Mouse (Mus musculus) brain, adult 2 months (tissue): Measurements from ENCODE around the gene Nck2.

ENCODE experiments used
- DNase-seq: peaks from one replicate; pipeline ENCODE4 v3.0.0; 2011; ENCODE audit warnings: low read depth, low spot score

The Nck2 gene

DNA sequence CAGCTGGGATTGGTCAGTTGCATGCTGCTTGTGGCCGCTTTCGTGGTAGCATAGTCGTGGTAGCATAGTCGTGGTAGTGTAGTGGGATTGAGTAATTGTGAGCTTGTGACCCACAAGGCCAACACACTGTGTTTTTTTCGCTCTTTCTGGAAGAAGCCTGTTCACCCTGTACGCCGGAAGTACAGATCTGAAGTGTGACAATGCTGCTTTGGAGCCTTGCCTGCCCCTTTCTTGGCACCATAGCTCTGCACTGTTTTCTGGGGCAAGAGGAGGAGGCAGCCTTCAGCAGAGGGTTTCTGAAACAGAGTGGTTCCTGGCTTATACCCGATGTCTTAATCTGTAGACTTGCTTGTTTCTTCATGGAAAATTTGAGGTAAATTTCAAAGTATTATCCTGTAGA, 23.3 kb downstream of the Nck2 start:
- peak; percentile 90 for DNase-seq

DNA sequence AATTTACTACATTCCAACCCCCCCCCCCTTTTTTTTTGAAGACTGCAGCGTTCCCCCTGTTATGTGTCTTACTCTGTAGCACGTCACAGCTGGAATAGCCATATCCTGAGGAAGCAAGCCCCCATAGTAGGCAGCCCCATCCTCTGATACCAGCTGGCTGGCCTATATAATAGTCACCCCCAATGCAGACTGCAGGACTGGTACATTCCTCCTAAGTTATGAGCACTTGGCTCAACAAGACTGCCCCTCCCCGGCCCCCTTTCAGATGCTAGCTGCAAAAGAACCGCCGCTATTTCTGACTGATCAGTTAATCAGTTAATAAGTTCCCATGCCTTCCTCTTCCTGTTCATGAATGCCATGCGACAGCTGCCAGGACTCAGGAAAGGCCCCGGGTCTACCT, 23.8 kb downstream of the Nck2 start:
- no peak for DNase-seq

DNA sequence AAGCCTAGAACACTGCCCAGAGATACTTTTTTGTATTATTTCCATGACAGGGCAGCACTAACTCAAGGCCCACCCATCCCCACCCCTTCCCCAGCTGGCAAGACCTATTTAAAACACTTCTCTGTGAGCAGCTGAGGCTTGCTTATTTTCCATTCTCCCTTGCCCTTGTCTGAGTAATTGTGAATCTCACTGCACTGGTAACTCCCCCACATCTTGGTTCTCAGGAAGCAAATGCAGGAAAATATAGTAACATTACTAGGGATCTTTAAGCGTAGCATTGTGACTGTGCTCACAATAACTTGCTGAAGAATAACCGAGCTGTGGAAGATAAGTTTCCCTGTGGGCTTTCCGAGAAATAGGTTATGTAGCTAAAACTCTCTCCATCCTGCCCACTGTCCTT, 24.6 kb downstream of the Nck2 start:
- DNase-seq, result peak; percentile 89

DNA sequence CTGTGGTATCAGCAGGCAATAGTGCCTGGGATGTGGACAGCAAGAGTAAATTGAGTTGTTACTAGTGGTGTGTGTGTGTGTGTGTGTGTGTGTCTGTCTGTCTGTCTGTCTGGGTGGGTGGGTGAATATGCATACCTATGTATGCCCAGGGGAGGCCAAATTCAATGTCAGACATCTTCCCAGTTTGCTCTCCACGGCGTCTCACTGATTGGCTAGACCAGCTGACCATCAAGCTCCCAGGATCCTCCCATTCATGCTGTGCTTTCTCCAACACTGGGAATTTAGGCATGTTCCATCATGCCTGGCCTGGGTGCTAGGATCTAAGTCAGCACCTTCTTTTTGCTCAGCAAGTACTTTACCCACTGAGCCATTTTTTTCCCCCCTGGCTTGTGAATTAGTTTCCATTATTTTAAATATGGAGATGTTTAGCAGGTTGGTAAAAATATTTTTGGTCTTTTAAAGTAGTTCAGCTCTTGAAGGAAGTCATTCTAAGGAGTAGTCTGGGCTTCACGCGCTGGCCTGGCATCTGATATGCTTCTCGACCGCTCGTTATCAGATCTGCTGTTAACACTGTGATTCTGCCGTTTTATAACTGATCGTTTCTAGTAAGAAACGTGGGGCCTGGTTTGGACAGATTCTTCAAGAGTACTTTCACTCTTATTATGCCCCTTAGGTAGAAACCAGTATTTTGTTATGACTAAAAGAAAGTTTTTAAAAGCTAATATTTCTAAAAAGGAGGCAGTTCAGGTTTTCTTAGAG, 26.2 kb downstream of the Nck2 start:
- no peak for DNase-seq

DNA sequence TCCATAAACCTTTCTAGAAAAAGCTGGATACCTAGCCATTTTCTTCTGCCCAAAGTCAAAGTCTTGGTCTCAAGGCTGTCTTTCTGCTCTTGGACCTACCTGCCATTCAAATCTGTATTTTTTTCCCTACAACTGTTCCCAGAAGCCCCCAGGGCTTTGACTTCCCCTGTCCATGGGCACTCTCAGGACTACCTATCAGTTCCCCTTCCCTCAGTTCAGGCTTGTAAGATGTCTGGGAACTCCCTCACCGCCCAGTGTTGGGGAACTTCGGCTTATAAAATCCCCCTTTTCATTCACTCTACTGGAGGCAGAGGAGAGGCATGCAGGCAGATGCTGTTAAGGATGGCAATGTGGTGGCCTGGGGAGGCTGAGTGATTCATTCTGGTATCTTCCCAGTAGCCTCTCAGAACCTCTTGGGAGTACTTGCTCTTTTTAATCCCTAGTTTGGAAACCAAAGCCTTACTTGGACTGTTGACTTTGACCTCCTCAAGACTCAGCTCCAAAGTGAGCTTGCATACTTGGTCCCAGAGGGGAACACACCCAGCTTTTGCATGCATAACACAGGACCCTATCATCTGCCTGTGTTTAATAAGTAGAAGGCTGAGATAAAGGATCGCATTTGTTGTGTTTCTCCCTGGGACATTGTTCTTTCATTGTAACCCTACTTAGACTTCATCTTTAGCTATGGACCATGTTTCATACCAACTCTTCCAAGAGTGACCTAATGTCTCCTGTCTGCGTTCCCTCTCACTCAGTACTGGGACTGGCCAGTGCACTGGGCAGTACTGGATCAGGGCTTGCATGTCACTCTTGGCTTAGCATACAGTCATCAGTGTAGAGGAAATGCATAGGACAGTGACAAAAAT, 27.0 kb downstream of the Nck2 start:
- no peak for DNase-seq

DNA sequence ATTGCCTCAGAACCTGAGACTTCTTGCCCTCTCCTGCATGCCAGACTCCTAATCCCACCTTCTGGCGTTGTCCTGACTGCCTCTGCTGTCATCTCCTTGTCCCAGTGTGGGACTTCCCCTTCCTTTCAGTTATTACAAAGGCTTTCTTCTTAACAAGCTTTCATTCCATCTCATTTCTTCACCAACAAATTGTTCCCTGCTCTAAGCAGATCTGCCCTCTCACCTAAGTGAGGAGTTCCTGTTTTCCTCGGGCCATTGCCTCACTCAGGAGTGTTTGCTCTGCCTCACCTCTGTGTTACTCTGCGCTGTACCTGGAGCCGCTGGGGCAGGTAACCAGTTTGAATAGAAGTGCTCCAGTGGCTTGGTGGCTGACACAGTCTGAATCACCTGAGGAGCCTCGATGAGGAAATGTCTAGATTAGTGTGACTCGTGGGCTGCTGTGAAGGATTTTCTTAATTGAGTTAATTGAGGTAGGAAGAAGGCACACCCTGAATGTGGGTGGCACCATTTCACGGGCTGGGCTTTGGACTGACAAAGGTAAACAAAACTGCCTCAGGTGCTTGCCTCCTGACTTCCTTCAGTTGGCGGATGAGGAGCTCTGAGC, 27.8 kb downstream of the Nck2 start:
- DNase-seq, result no peak

DNA sequence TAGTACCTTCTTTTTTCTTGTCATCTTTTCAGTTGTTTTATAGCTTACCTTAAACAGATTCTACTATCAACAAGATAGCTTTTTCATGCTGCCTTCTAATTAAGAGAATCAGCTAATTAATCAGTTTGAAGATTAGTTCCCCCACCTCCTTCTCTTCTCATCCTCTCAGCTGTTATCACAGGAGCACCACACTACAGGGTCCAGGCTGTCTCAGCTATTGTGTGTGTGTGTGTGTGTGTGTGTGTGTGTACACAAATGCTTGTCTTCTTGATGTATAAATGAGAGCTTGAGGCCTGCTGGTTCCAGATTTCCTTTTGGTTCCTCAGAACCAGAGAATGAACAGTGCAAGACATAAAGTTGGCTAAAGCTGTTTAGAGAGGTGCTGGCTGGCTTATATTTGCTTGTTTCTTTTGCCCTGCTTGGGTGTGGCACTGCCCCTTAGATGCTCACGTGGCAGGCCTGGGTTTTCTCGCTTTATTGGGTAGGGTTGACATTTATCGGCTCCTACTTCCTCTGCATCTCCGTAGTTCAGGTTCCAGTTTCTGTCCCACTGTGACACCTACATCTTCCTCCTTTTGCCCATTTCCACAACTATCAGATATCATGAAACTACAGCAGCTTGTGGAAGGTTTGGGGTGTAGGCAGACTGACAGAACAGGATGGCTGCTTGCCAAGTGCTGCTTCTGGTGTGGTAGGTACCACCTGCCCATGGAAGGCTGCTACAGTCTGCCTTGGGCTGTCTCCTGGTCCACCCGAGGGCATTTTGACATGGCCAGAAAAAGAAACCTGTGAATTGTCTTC, 29.6 kb downstream of the Nck2 start:
- peak; percentile 91 for DNase-seq

DNA sequence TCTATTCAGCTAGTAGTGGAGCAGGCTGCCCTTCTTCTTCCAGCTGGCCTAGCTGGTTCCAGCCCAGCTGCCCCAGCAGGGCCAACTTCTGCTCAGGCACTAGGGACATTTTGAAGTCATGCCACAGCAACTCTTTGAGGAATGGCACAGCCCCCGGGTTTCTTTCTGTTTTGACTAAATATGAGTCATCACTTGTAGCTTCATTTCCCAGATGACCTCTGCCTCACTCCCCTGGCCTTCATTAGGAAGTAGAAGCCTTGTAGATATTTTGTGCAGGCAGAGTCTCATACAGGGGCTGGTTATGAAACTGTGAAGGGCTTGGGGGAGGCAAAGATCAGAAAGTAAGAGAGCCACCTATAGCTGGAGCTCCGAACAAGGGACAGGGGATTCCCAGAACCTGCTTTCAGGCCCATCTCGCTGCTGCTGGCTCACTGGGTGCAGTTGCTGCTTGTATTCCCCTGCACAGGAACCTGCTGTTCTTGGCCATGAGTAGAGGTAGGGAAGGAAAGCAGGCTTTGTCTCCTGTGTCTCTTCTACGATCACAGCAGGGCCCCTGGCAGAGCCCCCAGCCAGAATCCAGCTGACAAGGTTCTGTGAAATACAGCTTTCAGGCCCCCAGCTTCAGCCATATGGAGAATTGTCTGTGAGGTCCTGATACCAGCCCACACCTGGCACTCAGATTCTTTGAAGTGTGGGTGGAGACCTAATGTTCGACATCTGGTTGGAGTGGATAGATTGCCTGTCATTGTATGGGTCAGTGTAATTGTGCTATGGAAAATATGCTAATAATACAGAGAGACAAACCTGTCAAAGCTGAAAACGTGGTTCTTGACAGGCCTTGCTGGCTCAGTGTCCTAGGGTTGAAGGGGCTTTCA, 30.4 kb downstream of the Nck2 start:
- peak; percentile 23 for DNase-seq

DNA sequence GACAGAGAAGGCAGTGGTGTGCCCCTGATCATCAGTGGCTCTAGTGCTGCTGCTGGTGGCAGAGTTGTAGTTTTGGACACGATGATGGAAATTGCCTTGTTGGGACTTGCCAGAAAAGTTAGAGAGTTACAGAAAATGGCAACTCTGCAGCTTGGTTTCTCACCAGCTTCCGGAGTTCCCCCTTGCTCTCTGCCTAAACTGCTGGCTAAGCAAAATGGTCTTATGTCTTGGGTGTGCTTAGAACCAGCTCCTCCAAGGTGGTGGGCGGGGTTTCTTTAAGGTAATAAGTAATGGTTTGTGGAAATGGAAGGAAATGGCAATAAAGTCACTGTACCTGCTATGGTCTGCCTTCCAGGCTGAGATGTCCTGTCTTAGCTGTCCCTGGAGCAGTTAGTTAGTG, 33.6 kb downstream of the Nck2 start:
- no peak for DNase-seq

DNA sequence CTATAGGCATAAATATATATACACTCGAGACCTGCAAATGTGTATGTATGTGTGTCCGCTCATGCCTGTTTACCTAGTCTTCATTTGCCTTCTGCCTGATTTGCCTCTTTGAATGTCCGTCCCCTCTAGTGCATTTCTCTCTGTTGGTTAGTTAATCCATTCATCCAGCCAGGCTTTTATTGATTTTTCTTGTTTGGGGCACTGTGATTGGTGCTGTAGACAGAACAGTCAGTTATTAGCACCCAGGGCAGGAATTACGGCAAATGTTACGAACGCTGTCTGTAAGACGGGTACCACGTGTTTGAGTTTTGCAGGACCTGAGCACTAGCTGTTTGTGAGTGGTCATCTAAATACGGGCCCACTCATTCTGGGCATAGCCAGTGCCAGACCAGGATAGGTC, 40.8 kb downstream of the Nck2 start:
- no peak for DNase-seq

DNA sequence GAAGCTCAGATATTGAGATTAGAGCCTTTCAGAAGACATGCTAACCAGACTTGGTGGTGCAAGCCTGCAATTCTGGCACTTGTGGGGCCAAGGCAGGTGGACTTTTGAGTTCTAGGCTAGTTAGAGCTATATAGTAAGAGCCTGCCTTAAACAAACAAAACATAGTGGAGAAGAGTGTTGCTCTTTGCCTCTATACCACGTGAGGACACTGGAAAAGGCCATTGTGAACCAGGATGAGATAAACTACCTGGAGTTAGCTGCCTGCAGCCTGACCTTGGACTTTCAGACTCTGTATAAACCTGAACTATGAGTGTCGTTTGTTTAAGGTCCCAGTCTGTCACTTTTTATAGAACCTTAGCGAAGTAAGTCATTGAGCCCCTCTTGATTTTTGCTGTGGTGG, 42.1 kb downstream of the Nck2 start:
- DNase-seq, result no peak

DNA sequence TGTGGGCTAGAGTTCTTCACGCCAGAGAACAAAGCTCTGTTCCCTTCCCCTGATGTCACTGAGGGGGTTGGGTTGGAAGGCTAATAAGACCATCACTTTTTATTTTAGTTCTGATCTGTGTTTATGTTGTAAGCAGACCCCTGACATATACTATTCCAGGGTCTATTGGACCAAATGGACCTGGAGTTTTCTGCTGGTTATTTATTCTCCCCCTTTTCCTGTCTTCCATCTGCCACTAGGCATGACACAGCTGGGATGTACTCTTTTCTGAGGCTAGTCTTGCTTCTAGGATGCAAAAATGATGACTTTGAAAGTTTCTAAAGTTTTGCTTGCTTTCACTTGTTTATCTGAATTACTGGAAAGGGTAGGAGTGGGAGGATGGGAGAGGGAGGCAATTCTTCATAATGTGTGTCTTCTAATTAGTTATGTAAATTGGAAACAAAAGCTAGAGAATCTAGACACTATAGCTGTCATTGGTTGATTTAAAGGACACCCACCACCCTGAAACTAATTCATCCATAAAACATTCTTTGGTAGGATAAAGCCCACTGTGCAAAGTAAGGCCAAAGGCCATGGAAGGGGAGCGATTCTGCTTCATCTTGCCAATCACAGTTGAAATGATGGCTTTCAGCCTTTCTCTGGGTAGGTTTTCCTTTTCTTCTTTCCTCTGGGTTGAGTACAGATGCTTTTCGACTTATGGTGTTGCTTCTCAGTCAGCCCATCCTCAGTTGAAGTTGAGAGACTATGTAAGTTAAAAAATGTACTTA, 42.8 kb downstream of the Nck2 start:
- no peak for DNase-seq

DNA sequence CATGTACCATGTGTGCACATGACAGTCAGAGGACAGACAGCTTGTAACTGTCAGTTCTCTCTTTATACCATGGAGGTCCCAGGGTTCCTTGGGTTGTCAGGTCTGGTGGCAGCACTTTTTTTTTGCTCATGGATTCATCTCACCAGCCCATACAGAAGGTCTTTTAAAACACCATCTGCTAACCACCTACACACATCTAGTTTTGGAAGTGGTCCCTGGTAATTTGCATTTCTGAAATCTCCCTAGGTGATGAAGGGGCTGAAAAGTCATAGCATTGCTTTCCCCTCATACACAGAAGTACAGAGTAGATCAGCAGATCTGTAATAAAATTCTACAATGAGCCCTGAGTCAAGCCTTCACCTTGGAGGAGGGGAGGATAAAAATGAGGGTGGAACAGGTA, 44.9 kb downstream of the Nck2 start:
- DNase-seq, result peak; percentile 83

DNA sequence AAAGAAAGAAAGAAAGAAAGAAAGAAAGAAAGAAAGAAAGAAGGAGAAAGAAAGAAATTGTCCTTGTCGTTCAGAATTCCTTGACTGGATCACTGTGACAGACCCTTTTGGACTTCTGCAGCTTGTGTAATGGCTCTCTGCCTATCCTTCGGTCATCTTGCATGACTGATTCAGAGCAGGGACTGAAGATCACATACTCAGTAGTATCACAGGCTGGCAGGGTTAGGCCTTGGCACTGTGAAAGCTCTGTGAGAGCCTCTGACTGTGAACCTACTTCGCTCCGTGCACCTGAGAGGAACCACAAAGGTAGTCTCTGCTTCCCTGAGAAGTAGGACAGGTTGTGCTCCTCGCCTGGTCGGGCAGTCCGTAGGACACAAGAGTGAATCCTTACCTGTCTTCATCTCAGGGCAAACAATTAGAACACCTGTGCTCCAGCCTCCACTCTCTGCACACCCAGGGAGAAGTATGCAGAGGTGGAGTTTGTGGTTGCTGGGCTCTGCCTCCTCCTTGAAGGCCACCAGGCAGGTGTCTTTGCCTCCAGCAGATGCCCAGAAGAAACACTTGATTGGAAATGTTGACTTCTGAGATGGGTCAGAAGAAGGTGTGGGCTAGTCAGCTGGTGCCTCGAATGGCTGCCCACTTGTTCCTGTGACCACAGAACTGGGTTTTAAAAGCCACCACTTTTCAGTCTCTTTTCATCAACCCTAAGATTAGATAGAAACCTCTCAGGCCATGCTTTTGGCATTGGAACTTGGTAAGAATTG, 47.3 kb downstream of the Nck2 start:
- peak; percentile 62 for DNase-seq

DNA sequence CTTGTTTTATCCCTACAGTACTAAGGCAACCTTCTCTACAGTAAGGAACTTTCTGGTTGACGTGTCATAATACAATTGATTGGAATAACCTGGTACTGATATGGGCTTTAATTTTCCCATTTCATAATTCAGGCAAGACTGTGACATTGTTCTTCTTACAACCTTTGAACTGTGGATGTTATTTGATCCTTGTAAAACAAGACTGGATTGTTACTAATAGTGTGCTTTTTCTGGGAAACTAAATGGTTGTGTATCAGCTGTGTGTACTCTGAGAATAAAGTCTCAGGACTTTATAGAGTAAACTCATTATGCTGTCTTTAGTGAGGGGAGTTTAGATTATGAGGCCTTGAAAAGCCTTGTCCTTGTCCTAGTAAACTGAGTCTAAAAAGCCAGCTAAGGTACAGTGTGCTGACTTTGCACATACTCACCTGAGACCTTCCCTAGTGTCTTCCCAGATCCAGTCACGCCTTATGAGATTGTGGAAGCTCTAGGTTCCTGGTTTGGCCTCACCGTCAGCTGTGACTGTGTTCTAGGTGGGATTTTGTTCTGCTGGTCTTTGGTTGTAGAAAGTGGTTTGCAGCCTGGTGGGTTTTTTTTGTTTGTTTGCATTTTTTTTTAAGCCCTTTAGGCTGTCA, 48.5 kb downstream of the Nck2 start:
- DNase-seq, result no peak

DNA sequence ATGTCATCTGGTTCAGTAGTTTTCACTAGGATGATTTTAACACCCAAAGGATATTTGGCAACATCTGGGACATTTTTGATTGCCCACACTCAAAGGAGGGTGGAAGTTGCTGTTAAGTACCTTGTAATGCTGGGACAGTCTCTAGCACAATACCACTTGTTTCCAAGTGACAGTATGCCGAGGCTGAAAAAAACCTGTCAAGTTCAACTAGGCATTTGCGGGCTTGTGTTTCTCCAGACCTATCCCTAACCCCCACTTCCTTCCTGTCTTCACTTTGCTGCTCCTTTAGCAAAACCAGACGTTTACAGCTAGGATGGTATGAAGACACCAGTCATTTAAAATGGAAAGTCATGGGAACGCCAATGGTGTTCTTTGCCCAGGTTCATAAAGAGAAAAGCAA, 51.7 kb downstream of the Nck2 start:
- no peak for DNase-seq

DNA sequence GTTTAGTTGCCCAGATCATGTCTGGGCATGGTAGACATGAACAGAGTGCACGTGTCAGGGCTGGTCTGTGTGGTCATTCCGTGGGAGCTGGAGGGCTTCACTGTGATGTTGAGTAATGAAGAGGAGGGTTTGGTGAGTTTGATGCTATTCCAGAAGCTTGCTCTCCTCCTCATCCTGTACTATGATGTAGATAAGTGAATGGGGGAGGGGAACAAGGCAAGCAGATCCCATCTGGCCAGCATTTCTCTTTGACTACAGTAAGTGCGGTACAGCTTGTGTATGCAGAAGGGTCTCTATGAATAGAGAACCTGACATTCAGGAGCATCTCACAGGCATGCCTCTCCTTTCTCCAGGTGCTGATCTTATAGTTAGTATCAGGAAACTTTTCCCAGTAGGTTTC, 52.6 kb downstream of the Nck2 start:
- no peak for DNase-seq

DNA sequence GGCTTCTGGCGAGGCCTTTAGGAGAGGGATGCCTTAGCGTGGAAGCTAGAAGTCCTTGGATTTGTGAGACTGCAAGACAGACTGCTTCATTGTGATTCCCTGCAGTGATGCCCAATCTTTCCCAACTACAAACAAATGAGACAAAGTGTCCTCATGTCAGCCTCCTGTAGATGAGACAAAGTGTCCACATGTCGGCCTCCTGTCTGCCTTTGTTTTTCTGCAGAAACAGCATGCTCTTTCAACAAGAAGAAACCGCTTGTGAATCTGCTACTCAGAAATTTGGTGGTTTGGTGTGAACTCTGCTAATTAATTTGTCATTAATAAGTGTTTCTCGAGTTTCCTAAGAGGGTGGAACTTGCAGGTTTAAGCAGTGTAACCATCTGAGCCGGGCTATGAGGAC, 53.6 kb downstream of the Nck2 start:
- DNase-seq, result peak; percentile 53

DNA sequence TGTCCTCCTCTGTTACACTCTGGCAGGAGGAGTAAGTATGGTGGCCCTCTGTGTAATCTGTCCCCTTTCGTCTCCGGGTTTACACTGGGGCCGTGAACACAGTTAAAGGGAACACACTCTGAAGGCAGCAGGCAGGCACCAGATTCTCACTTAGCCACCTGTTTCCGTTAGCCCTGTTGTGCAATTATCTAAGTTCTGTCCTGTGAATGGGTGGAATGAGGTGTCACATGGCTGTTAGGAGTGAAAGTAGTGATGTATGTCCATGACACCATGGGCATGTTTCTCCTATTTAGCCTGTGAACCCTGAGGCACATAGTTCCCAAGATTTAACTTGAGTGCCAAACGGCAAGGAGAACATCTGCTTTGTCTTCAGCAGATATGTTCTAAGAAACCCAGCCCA, 55.7 kb downstream of the Nck2 start:
- DNase-seq, result no peak
